Mouse (Mus musculus): ENCODE data around the gene Apoa4. TPM values are rescaled to one million over a fixed set of nuclear protein-coding genes. Genes with fewer than 3 reads are reported as not detected.
A peak's percentile ranks its signal among the peaks of the same experiment; 100 is the strongest.

The Apoa4 gene
- polyA plus RNA-seq, 1 experiment from 2014 or later = not detected

DNA sequence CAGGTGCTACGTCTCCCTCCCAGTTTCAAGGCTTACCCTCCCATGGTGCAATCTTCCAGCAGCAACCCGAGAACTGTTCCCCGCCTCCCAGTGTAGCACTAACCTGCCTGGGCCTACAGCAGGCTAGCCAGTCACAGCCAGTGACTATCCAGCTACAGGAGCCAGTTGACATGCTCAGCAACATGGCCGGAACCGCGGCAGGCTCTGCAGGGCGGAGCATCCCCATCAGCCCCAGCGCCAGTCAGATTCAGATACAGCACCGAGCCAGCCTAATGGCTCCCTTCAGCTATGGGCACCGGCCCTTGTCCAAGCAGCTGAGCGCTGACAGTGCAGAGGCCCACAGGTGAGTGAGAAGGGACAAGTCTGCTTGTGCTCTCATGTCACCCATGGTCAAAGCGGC lies 30.0 kb upstream of the Apoa4 start:
- Histone ChIP-seq H3K9ac (no peak overlapping the region), H3K27me3 (no peaks in the 10 kb centered on the region)

DNA sequence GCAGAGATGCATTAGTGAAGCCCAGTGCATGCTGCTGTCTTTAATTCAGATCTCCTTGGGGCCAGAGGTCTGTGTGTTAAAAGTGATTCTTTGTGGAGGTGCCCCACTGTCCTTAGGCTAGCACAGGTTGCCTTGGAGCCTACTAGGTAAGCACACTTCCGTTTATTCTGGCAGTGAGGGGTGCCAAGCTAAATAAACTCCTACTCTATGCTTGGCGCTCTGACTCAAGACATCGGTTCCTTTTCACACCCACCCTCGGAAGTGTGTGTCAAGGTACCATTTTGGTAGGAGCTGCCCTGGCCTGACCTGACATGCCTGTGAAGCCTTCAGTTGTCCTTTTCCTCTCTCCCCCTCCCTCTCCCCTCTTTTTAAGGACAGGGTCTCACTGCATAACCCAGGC lies 26.2 kb upstream of the Apoa4 start:
- no peak overlapping the region for H3K27ac ChIP-seq
- H3K36me3 ChIP-seq = peaks cover 56% of the 10 kb centered on the region
- no peaks in the 10 kb centered on the region for H3K9me3 ChIP-seq
- 78% methylated on average over 4 of the region's 4 CpGs for WGBS
- no peaks in the 10 kb centered on the region for H3K4me1 ChIP-seq
- H3K9ac ChIP-seq = no peak overlapping the region
- H3K27me3 ChIP-seq = no peaks in the 10 kb centered on the region
- ATAC-seq (ENCODE audit: insufficient number of reproducible peaks, insufficient read depth, low FRiP score, low TSS enrichment) = no peak
- H3K4me2 ChIP-seq (replicated peaks) = no peak overlapping the region
- H3K4me3 ChIP-seq = no peak overlapping the region

More for the DNA sequence above, 30.0 kb upstream of the Apoa4 start:
- H3K27ac ChIP-seq = no peak overlapping the region
- no peaks in the 10 kb centered on the region for H3K9me3 ChIP-seq
- ATAC-seq (ENCODE audit: insufficient number of reproducible peaks, insufficient read depth, low FRiP score, low TSS enrichment) = no peak
- H3K36me3 ChIP-seq = peaks cover 55% of the 10 kb centered on the region
- WGBS = 92% methylated on average over 12 of the region's 12 CpGs
- H3K4me3 ChIP-seq = no peak overlapping the region
- no peak overlapping the region for H3K4me2 ChIP-seq (replicated peaks)
- H3K4me1 ChIP-seq = peaks cover 21% of the 10 kb centered on the region

DNA sequence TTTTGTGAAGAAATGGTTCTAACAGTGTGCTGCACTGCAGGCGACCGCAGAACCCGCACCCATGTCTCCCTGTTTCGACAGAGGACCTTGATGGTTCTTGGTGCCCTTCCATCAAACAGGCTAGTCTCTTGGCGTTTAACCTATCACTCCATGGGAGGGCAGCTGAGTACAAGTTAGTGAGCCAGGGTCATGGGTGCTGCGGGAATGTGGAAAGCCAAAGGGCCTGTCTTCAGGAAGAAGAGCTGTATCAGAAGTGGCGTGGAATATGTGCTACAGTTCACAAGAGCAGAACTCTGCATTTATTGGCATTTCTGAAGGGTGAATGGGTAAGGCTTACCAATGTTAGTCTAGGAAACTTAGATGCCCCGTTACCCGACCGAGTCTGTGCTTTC lies 25.6 kb upstream of the Apoa4 start:
- H3K9me3 ChIP-seq = no peaks in the 10 kb centered on the region

DNA sequence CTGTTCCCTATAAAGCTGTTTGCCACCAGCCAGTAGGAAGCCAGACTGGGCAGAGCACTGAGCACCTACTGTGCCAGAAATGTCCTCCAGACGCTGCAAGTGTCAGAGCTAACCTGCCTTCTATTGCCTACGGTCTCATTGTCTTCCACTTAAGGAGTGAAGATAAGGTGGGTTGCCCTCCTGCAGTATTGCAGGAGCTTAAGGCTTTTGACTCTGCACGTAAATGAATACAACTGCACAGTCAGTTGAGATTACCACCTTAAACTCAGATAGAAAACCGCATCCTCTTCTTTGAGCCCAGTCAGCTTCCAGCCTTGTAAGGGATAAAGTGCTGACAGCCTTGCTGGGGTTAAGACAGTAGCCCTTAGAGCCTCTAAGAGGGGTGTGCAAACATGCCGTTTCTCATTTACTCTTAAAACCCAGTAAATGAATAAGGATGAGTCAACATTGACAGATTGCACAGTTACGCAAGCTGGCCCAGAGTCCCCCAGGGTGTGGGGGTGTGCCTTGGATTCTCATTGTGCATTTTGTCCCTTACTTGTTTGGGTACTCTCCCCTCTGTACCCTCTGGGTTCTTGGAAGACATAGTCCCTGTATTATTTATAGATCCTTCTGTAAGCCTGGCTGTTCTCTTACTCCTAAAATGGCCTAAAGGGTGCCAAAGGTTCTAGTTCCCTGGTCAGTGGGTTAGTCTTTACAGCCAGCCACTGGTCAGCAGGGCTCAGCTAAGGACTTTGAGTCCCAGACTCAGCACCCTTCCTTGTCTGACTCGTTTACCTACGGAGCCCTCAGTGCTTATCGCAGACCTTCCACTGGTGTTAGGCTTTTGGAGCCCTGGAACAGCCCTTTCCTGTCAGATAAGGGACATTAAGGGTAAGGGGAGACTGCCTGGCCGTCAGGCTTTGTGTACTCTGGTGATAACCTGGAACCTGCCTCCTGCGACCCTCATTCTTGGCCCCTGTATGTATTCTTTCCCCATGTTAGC lies 24.9 kb upstream of the Apoa4 start:
- Histone ChIP-seq H3K27me3 (no peaks in the 10 kb centered on the region), H3K9ac (no peak overlapping the region), H3K36me3 (peaks cover 55% of the 10 kb centered on the region), H3K4me2 (replicated peaks) (no peak overlapping the region), H3K4me3 (no peak overlapping the region), H3K9me3 (no peaks in the 10 kb centered on the region), H3K27ac (no peak overlapping the region), H3K4me1 (no peaks in the 10 kb centered on the region)
- 88% methylated on average over 11 of the region's 11 CpGs for WGBS
- ATAC-seq (ENCODE audit: insufficient number of reproducible peaks, insufficient read depth, low FRiP score, low TSS enrichment) = no peak

More for the DNA sequence above, 25.6 kb upstream of the Apoa4 start:
- H3K4me2 ChIP-seq (replicated peaks) = no peak overlapping the region
- H3K27ac ChIP-seq = no peak overlapping the region
- ATAC-seq (ENCODE audit: insufficient number of reproducible peaks, insufficient read depth, low FRiP score, low TSS enrichment) = no peak
- no peak overlapping the region for H3K4me3 ChIP-seq
- peaks cover 55% of the 10 kb centered on the region for H3K36me3 ChIP-seq
- H3K9ac ChIP-seq = no peak overlapping the region
- H3K4me1 ChIP-seq = no peaks in the 10 kb centered on the region
- no peaks in the 10 kb centered on the region for H3K27me3 ChIP-seq
- 92% methylated on average over 10 of the region's 10 CpGs for WGBS

DNA sequence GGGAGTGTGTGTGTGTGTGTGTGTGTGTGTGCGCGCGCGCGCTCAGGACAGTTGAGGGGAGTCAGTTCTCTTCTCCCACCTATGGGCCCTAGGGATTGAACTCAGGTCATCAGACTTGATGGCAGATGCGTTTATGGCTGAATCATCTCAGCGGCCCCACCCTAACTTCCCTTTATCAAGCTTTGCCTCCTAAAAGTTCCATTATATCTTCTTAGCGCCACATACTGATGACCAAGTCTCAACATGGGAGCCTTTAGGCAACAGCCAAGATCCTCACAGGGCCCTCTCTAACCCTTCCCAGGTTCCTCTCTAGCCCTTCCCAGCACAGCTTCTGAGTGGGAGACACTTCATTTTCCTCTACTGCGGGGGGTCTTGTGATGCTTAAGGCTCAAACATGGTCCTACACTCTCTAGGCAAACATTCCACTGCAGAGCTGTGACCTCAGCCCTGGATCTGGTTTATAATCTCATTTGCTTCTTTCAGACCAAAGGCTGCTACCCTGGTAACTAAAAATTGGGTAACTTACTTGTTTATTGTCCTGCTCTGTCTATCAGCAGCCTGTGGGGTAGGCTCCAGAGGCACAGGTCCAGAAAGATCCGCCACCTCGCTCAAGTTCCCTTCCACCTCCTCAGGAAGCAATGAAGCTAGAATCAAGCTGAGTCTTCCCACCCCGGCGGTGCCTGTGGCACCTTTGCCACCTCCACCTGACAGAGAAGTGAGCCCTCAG lies 23.6 kb upstream of the Apoa4 start:
- H3K27me3 ChIP-seq = no peaks in the 10 kb centered on the region
- H3K4me1 ChIP-seq = no peaks in the 10 kb centered on the region
- H3K36me3 ChIP-seq = peaks cover 54% of the 10 kb centered on the region
- no peak overlapping the region for H3K4me3 ChIP-seq
- no peak for ATAC-seq (ENCODE audit: insufficient number of reproducible peaks, insufficient read depth, low FRiP score, low TSS enrichment)
- H3K27ac ChIP-seq = no peak overlapping the region
- H3K9me3 ChIP-seq = no peaks in the 10 kb centered on the region
- WGBS = 94% methylated on average over 13 of the region's 13 CpGs
- no peak overlapping the region for H3K9ac ChIP-seq
- H3K4me2 ChIP-seq (replicated peaks) = no peak overlapping the region

DNA sequence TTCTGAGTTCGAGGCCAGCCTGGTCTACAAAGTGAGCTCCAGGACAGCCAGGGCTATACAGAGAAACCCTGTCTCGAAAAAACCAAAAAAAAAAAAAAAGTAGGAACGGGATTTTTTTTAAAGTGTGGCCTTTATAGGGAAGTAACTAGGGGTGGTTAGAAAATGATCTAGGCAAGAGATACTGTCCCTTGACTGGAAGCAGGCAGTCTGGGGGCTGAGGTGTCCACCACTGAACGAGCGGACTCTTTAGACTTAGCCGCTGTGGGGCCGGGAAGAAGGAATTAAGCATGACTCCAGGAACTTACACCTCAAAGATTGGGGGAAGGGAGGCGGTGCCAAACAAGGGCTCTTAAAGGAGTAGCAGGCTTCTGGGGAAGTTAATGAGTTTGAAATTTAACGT lies 22.3 kb upstream of the Apoa4 start:
- Histone ChIP-seq H3K4me3 (no peak overlapping the region), H3K27me3 (no peaks in the 10 kb centered on the region), H3K27ac (no peak overlapping the region), H3K9me3 (no peaks in the 10 kb centered on the region), H3K4me2 (replicated peaks) (no peak overlapping the region), H3K4me1 (no peaks in the 10 kb centered on the region), H3K9ac (no peak overlapping the region), H3K36me3 (peaks cover 49% of the 10 kb centered on the region)
- ATAC-seq (ENCODE audit: insufficient number of reproducible peaks, insufficient read depth, low FRiP score, low TSS enrichment) = no peak
- 70% methylated on average over 9 of the region's 9 CpGs for WGBS

DNA sequence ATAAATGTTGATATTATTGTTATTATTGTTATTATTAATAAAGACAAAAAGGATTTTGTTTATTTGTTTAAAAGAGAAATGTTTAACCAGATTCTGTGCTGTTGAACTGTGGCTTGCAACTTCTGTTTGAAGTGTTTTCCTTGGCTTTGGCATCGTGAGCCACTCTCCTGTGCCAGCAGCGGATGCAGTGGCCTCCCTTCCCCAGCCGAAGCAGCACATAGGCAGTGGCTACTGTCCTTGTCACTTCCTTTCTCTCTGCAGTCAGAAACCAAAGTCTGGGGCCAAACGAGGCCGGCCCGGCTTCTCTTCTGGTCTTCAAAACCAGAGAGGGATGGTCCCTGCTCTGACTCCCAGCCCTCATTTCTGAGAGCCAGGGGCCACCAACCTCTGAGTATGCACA lies 17.4 kb upstream of the Apoa4 start:
- Histone ChIP-seq H3K4me2 (replicated peaks) (no peak overlapping the region), H3K27me3 (no peaks in the 10 kb centered on the region), H3K9ac (no peak overlapping the region), H3K4me1 (no peaks in the 10 kb centered on the region), H3K4me3 (no peak overlapping the region), H3K9me3 (no peaks in the 10 kb centered on the region), H3K36me3 (peaks cover 40% of the 10 kb centered on the region), H3K27ac (no peak overlapping the region)
- no peak for ATAC-seq (ENCODE audit: insufficient number of reproducible peaks, insufficient read depth, low FRiP score, low TSS enrichment)
- 81% methylated on average over 6 of the region's 6 CpGs for WGBS

DNA sequence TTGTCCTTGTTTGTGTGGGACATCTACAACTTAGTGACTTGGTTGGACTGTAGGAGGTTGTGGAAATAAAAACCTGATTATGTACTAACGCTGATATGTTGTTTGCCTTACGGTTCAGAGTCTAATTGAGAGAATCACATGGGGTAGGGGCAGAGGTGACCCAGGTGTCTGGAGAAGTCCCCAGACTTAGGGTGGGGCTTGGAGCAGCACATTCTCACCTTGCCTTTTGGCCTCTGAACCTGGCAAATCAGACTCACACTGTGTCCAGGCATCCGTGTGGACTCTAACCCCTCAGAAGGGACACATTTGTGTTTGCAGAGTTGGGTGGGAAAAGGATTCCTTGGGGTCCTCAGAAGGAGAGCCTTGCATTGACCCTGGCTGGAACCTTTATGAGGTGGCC lies 16.4 kb upstream of the Apoa4 start:
- no peak for ATAC-seq (ENCODE audit: insufficient number of reproducible peaks, insufficient read depth, low FRiP score, low TSS enrichment)
- Histone ChIP-seq H3K9me3 (no peaks in the 10 kb centered on the region), H3K27me3 (no peaks in the 10 kb centered on the region), H3K4me1 (no peaks in the 10 kb centered on the region), H3K9ac (no peak overlapping the region), H3K4me2 (replicated peaks) (no peak overlapping the region), H3K27ac (no peak overlapping the region), H3K36me3 (peaks cover 36% of the 10 kb centered on the region), H3K4me3 (no peak overlapping the region)
- 88% methylated on average over 3 of the region's 3 CpGs for WGBS

DNA sequence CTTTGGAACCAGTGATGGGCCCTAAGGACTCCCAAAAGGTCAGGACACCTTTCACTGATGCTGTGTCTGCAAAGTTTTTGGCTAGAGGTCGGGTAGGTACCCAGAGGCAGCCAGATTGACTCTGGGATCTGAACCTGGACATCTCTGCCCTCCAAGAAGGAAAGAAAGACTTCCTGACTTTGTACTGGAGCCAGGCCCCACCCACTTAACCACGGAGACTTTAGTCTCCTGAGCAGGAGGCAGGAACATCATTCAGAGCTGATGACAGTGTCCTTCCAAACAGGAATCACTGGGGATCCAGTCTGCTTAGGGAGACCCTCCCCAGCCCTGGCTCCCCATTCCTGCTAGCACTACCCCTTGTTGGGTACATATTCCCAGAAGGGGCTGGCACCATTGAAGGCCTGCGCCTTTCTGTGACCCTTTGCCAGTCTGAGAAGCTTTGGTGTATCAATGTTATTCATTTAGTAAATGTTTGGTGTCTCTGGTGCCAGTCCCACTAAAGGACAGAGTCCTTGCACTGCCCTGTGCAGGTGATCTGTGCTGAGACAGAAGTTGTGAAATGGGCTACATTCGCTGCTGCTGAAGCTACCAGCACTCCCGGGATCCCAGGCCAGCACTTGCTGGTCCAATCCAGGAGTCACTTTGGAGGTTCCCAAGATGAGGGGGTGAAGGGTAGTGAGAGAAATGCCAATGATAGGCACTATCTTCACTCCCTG lies 15.4 kb upstream of the Apoa4 start:
- H3K4me2 ChIP-seq (replicated peaks) = no peak overlapping the region
- no peak overlapping the region for H3K9ac ChIP-seq
- H3K27ac ChIP-seq = no peak overlapping the region
- no peaks in the 10 kb centered on the region for H3K27me3 ChIP-seq
- 59% methylated on average over 5 of the region's 5 CpGs for WGBS
- H3K36me3 ChIP-seq = peaks cover 27% of the 10 kb centered on the region
- no peak for ATAC-seq (ENCODE audit: insufficient number of reproducible peaks, insufficient read depth, low FRiP score, low TSS enrichment)
- no peaks in the 10 kb centered on the region for H3K4me1 ChIP-seq
- H3K9me3 ChIP-seq = no peaks in the 10 kb centered on the region
- no peak overlapping the region for H3K4me3 ChIP-seq

DNA sequence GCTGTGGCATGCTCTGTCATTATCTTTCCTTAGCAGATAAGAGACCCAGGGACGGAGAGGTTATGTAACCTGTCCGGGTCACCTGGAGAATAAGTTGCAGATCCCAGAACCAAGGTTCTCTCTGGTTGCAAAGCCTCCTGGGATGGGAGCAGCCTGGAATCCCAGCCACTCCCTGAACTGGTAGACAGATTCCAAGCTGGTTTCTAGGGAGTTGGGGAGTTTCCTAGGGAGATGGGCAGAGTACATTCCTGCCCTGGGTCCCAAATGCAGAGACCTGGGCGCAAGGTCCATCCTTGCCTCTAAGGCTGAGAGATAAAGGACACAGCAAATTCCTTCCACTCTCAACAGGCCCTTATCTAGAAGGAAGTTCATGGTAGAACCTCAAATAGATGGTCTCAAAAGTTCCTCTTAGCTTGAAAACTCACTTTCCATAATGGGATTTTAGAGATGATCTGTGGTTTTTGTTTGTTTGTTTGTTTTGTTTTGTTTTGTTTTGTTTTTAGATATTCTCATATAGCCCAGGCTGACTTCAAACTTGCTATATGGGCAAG lies 13.4 kb upstream of the Apoa4 start:
- ATAC-seq (ENCODE audit: insufficient number of reproducible peaks, insufficient read depth, low FRiP score, low TSS enrichment) = no peak
- H3K9me3 ChIP-seq = no peaks in the 10 kb centered on the region
- peaks cover 7% of the 10 kb centered on the region; the same call in 1 of the 2 replicates for H3K4me1 ChIP-seq
- no peak overlapping the region for H3K27ac ChIP-seq
- H3K4me3 ChIP-seq = no peak overlapping the region
- H3K27me3 ChIP-seq = no peaks in the 10 kb centered on the region
- H3K9ac ChIP-seq = no peak overlapping the region
- 0 out of 2 replicates have a peak, but pooled peaks cover 8% of the 10 kb centered on the region for H3K36me3 ChIP-seq
- 87% methylated on average over 3 of the region's 3 CpGs for WGBS
- H3K4me2 ChIP-seq (replicated peaks) = no peak overlapping the region

DNA sequence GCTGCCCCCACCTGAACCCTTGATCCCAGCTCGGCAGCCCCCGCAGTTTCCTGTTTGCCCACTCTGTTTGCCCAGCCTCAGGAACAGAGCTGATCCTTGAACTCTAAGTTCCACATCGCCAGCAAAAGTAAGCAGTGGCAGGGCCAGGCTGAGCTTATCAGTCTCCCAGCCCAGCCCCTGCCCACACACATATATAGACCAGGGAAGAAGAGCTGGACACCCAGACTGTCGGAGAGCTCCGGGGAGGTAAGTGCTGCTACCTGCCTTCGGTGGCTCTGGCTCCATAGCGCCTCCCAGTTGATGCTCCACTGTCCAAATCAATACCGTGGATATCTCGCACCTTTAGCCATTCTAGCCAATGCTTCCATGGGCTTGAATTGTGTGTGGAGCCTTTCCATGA lies 12.0 kb upstream of the Apoa4 start, which contains the start of gene Apoa1:
Gene Apoa1, plus strand, starts transcription at position 90 of the 400 bp plus-strand sequence.
- WGBS = 68% methylated on average over 9 of the region's 9 CpGs
- ATAC-seq (ENCODE audit: insufficient number of reproducible peaks, insufficient read depth, low FRiP score, low TSS enrichment) = no peak
- peak within 1 kb of the TSS; percentile 72; the same call in 1 of the 2 replicates for H3K4me2 ChIP-seq (replicated peaks)

More for the DNA sequence above, 12.0 kb upstream of the Apoa4 start, which contains the start of gene Apoa1:
- Histone ChIP-seq H3K27me3 (no peaks in the 10 kb centered on the region), H3K9ac (no peak within 1 kb of the TSS), H3K27ac (no peak within 1 kb of the TSS), H3K4me1 (peaks cover 7% of the 10 kb centered on the region; the same call in 1 of the 2 replicates), H3K9me3 (no peaks in the 10 kb centered on the region), H3K36me3 (0 out of 2 replicates have a peak, but pooled peaks cover under 1% of the 10 kb centered on the region), H3K4me3 (no peak within 1 kb of the TSS)

Data from embryonic facial prominence, embryonic 12.5 days (tissue).